Mouse (Mus musculus) heart, adult 2 months (tissue): ENCODE results near the gene Tepp.

Experiments used
- CTCF ChIP-seq: fragments of 200-600 bp; IDR thresholded peaks from 2 replicates; pipeline ENCODE4 v1.8.1; 2022; ENCODE audit warnings: antibody characterized with exemption, mild to moderate bottlenecking, moderate library complexity
- POLR2A ChIP-seq: fragments of 200-500 bp; IDR thresholded peaks from 2 replicates; pipeline ENCODE4 v1.6.1; 2011; ENCODE audit warnings: mild to moderate bottlenecking, low read depth, low read length, control low read depth; ENCODE audit not compliant: insufficient read depth

- TF ChIP-seq POLR2A (no peak), CTCF (peak; percentile 58)
Measured at GRCm38 (mm10) chr8:95344668-95345067, 34.3 kb downstream of the Tepp start.
